Mouse (Mus musculus): ENCODE measurements around the gene Git1.
A peak's percentile ranks its signal among the peaks of the same experiment; 100 is the strongest.

The Git1 gene

DNA sequence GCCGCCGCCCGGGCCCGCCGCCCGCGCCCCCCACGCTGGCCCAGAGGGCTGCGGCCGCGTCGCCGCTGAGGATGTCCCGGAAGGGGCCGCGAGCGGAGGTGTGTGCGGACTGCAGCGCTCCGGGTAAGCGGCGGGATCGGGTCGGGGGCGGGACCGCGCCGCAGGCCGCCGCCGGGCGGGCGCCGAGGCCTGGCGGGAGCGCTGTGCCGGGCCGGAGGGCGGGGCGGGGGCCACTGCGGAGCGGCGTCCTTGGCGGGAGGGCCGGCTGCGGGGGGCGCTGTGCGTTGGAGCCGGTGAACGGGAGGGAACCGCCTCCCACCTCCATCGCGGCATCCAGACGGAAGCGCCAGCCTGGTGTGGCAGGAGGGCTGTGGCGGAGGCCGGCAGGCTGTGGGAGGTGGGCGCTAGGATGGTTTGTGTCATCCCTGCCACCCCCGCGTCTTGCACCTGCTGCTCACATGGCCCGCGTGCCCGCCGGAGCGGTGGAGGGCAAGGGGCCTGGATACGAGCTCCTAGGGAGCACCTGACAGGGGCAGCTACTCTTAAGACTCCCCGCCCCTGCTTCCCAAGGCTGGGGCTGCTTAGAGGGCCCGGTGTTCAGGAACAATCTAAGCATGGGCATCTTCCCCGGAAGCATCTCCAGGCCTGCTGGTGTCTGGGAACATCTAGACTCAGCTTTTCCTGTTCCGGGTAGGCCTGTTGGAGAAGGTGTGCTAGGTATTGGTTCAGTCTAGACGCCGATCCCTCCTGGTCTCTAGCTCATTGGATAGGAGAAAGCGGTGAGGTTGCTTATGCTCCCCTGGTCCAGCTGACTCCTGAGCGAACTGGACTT, at the start of gene Git1:
TSS of gene Git1 (plus strand) at position 51 of the 832 bp plus-strand sequence.
- DNase-seq (ENCODE audit: low spot score), result peak; percentile 66

GRCm38 (mm10) chr11:77444939-77445338, 48.4 kb upstream of the Git1 start:
- DNase-seq (ENCODE audit: low spot score), result no peak

DNA sequence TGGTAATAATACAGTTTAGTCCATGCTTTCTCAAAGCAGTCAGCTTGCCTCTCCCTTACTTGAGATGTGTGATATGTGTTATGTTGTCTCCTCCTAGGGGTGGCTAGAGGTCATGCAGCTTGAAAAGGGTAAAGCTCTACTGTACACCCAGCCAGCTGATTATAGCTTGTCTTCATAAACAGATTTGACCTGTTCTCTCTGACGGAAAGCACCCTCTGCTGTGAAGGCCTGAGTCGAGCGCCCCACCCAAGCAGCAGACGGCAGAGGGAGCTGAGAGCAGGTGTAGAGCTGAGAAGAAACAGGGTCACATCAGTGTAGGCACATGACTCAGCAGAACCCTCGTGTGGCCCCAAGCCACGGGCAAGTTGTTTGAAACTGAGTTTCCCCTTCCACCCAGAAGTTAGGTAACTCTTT, 46.7 kb upstream of the Git1 start:
- DNase-seq (ENCODE audit: low spot score), result no peak

DNA sequence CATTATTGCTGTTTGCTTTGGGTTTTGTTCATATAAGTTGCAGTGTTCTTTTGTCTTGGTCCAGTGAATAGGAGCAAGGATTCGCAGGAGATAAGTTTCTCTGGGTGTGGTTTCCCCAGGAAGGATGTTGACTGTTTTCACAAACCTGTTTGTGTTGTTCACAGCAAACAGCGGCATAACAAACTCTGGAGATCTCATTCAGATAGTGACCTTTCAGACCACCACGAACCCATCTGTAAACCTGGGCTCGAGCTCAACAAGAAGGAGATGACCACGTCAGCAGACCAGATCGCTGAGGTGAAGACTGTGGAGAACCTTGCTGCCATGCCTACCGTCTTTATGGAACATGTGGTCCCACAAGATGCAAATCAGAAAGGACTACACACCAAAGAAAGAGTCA, 44.1 kb upstream of the Git1 start:
- DNase-seq (ENCODE audit: low spot score), result no peak

DNA sequence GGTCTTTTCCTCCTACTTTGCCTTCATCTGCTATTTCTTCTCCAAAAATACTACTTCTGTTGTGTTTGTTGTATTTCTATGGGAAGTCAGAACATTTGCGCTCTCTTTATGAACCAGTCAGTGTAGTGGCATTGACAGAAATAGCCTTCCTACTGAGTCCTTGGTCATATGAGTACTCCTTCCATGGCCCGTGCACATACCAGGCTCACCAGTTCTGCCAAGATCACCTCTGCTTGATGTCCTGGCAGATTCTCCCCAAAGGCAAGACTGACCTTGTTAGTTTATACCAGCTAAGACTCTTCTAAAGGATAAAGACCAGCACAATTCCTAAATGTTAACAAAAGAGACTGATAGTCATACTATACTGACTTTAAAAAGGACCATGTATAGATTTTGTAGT, 41.7 kb upstream of the Git1 start:
- no peak for DNase-seq (ENCODE audit: low spot score)

- no peak for DNase-seq (ENCODE audit: low spot score)
Observed at GRCm38 (mm10) chr11:77453388-77453787, 40.0 kb upstream of the Git1 start.

- no peak for DNase-seq (ENCODE audit: low spot score)
Observed at GRCm38 (mm10) chr11:77455770-77456510, 37.4 kb upstream of the Git1 start.

- no peak for DNase-seq (ENCODE audit: low spot score)
Observed at GRCm38 (mm10) chr11:77456866-77457265, 36.5 kb upstream of the Git1 start.

DNA sequence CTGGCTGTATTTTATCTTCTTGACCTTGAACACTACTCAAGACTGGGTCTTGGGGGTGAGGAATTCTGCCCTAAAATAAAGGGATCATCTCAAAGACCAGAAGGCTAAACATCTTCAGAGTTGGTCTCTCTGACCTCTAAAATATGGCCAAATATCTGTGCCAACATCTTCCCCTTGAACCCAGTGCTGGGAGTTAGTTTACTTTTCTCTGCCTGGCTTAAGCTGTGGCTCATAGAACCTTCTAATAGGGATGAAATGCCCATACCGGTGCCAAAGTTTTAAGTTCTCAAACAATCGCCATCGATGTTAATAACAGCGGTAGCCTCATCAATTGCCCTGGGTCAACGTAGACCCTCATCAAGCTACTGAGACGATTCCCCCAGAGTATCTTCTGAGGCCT, 31.5 kb upstream of the Git1 start:
- no peak for DNase-seq (ENCODE audit: low spot score)

DNA sequence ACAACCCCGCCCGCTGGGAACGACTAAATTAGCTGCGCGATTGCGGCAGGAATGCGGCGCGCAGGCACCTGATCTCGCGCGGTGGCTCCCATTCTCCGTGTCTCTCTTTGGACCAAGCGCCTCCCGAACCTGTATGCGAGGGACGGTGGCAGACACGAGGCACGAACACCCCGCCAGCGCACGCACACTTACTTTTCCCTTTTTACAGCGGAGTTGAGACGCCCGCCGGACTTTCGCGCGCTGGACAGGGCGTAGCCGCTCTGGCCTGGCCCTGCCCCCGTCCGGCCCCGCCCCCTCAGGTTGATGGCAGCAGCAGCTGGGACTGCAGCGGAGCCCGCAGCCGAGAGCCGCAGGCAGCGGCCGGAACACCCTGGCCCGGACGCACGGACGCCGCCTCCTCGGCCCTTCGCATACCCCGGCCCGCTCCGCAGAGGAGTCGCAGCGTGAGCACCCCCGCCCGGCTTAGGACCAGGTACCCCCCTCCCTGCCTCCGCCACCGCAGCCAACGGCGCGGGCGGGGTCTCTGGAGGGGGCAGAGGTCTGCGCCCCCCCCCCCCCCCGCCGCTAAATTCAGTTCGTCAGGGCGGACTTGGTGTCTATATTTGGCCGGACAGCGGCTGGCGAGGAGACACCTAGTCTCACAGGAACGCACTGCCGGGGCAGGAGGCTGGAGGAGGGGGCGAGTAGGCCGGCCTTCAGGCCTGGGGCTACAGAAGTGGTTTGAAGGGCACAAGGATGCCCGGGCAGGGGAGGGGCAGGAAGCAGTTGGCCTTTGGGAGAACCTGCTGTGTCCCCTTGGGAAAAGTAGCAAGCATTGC, 30.9 kb upstream of the Git1 start, which contains the start of gene Coro6:
TSS of gene Coro6 (plus strand) at position 129 of the 818 bp plus-strand sequence.
- peak; percentile 72 for DNase-seq (ENCODE audit: low spot score)

- no peak for DNase-seq (ENCODE audit: low spot score)
Observed at GRCm38 (mm10) chr11:77463101-77463445, 30.3 kb upstream of the Git1 start.

- no peak for DNase-seq (ENCODE audit: low spot score)
Observed at GRCm38 (mm10) chr11:77463786-77464185, 29.6 kb upstream of the Git1 start.

DNA sequence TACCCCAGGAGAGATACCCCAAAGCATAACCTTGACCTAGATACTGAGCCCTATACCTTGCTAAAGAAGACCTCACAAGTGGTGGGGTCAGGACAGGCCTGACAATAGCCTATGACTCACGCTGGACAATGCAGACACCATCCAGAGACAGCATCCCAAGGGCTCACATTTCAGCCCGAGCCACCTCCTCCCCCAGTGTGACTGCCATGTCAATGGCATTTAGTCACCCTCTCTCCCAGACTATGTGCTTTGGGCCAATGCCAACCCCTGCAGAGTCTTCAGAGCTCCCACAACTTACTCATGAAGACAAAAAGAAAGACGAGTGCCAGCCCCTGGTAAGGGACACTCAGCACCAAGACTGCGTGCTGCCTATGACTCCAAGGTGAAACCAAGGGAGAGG, 28.7 kb upstream of the Git1 start:
- DNase-seq (ENCODE audit: low spot score), result no peak

DNA sequence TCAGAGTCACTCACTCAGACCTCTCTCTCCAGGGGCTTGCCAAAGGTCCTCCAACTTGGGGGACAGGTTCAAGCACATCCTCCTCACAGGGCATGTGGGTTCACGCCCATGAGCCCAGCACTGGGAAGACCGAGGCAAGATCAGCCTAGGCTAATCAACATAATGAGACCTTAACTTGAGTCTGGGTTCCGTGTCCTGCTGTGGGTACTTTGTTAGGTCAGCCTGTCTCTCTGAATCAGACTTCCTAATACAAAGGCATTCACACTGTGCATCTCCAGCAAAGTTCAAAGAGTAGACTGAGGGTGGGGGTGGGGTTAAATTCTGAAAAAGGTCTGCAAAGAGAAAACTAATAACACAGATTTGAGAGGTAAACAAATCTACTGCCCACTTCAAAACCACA, 28.3 kb upstream of the Git1 start:
- no peak for DNase-seq (ENCODE audit: low spot score)

GRCm38 (mm10) chr11:77466544-77466943, 26.8 kb upstream of the Git1 start:
- no peak for DNase-seq (ENCODE audit: low spot score)

- peak; percentile 75 for DNase-seq (ENCODE audit: low spot score)
Observed at GRCm38 (mm10) chr11:77467157-77467556, 26.2 kb upstream of the Git1 start.

- DNase-seq (ENCODE audit: low spot score), result peak; percentile 73
Observed at GRCm38 (mm10) chr11:77467784-77468183, 25.6 kb upstream of the Git1 start.

GRCm38 (mm10) chr11:77468397-77468796, 25.0 kb upstream of the Git1 start:
- DNase-seq (ENCODE audit: low spot score), result no peak

- peak; percentile 59 for DNase-seq (ENCODE audit: low spot score)
Observed at GRCm38 (mm10) chr11:77471407-77471806, 22.0 kb upstream of the Git1 start.

- no peak for DNase-seq (ENCODE audit: low spot score)
Observed at GRCm38 (mm10) chr11:77472775-77473174, 20.6 kb upstream of the Git1 start.

DNA sequence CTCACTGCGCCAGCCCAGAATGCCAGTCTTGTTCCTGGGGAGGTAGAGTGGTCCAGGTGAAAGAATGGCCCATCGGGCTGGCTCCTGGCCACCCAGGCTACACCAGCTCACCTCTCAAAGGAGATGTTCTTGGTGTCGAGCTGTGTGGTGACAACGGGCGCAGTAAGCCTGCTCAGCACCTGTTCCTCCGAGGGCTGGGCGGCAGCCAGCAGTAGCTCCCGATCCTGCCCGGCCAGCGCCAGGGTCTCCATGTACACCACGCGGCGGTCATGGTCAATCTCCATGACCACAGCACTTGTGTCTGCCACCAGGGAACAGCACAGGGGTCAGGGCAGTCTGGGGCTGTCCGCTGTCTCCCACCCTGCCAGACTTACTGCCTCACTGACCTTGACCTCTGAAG, 17.1 kb upstream of the Git1 start:
- no peak for DNase-seq (ENCODE audit: low spot score)

DNA sequence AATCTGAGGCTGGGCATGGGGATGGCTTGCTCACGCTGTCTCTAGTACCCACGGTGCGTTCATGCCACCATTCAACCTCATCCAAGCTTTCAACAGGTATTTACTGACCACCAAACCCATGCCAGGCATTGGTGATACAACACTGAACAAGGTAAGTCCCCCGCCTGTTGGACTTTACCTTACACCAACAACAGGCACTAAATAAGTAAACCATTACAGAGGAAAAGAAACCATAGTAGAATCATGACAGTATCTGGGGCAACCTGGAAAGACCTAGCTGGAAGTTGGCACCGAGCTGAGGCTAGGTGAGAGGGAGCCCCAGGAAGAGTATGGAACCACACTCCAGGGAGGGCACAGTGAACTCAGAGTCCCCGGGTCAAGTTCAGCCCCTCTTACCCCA, 16.5 kb upstream of the Git1 start:
- DNase-seq (ENCODE audit: low spot score), result no peak

GRCm38 (mm10) chr11:77483043-77483442, 10.3 kb upstream of the Git1 start:
- no peak for DNase-seq (ENCODE audit: low spot score)
